Mouse (Mus musculus) heart, adult 10 weeks (tissue): ENCODE measurements around the gene Dhrs4. TPM values are rescaled to one million over a fixed set of nuclear protein-coding genes. Genes with fewer than 3 reads are reported as not detected.

Source experiments
- polyA plus RNA-seq: library from polyadenylated mRNA; stranded (reverse); fragments of 350-450 nt; fragmentation: Illumina TruSeq; extraction: RNeasy Lipid Tissue Mini Kit (QIAGEN cat#74804); gene quantifications from one replicate; pipeline ENCODE4 v1.2.3, GENCODE M21; 2014; ENCODE audit warnings: low read depth, low replicate concordance

Dhrs4 gene
- polyA plus RNA-seq, result 123 TPM

DNA sequence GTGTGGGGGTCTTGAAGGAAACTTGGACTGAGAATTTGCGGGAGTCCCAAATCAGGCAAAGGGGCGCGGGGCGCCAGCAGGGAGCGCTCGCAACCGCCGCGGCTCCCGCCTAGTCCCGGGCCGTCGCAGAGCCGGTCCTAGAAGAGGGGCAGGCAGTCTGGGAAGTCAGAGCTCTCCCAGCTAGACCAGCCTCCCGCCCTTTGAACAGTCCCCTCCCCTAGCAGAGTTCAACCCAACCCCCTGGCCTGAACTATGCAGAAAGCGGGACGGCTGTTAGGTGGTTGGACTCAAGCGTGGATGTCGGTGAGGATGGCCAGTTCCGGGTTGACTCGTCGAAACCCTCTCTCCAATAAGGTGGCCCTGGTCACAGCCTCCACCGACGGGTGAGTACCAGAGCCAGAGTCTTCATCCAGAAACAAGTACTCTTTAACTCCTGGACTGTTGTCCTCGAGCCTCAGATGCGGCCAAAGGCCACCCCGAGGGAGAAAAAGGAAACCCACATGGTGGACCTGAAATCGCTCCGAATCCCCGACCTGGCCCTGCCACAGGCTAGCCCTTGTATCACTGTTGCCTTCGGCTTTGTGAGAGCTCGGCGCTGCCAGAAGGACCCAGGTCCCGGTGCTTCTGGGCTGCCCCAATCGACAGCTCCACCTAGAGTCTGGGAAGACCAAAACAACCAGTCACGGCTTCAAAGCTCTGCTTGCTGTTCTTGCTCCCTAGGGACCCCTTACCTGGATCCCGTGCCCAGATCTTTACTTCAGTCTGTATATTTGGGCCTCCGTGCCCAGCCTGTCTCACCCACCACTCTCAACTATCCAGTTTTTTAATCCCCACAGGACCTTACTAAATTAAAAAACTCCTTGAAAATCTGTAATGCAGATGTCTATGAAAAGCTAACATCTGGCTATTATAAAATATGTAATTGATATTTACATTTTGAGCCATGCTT lies at the start of gene Dhrs4:
Gene Dhrs4, plus strand, starts transcription at position 108 of the 949 bp plus-strand sequence.

GRCm38 (mm10) chr14:55490361-55491201 lies 12.0 kb downstream of the Dhrs4 start, which contains the start of gene Carmil3:
Gene Carmil3, plus strand, starts transcription at chr14:55490651.

GRCm38 (mm10) chr14:55510125-55510731 lies 31.7 kb downstream of the Dhrs4 start, which contains the start of gene Cpne6:
Gene Cpne6, plus strand, starts transcription at chr14:55510445.

DNA sequence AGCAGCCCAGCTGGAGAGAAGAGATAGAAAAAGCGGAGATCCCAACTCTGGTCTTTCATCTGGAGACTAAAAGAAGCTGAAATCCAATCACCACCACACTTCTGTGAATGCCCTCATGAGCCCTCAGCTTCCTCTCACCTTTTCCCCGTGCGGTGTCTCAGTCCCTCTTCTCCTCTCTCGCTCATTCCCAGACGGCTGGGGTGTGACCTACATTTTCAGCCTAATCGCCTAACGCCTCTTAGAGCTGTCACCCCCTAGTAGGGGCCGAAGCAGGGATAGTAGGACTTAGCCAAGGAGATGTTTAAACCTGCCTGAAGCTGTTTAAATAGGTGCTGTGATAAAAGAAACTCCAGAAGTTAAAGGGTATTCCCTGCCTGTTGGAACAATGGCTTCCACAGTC lies 46.2 kb downstream of the Dhrs4 start, which contains the start of gene Nrl:
Gene Nrl, minus strand, starts transcription at position 197 of the 400 bp plus-strand sequence.

Other genes with a start within 250 kb of the Dhrs4 start
- 3.0 TPM for gene Carmil3, start 11.9 kb downstream of the Dhrs4 start, polyA plus RNA-seq
- not detected for gene Cpne6, start 31.7 kb downstream of the Dhrs4 start, polyA plus RNA-seq
- gene Nrl, start 46.2 kb downstream of the Dhrs4 start, polyA plus RNA-seq, result not detected
- 8.5 TPM for gene Pck2, start 61.5 kb downstream of the Dhrs4 start, polyA plus RNA-seq
- 175 TPM for gene Dcaf11, start 81.2 kb downstream of the Dhrs4 start, polyA plus RNA-seq
- not detected for gene A730061H03Rik, start 81.6 kb downstream of the Dhrs4 start, polyA plus RNA-seq
- gene Fitm1, start 96.9 kb downstream of the Dhrs4 start, polyA plus RNA-seq, result 182 TPM
- gene Psme1, start 99.4 kb downstream of the Dhrs4 start, polyA plus RNA-seq, result 165 TPM
- 51.3 TPM for gene Emc9, start 106.5 kb downstream of the Dhrs4 start, polyA plus RNA-seq
- gene Psme2, start 112.4 kb downstream of the Dhrs4 start, polyA plus RNA-seq, result 100 TPM
- 19.4 TPM for gene Rnf31, start 113.0 kb downstream of the Dhrs4 start, polyA plus RNA-seq
- gene Irf9, start 124.8 kb downstream of the Dhrs4 start, polyA plus RNA-seq, result 17.2 TPM
- gene Rec8, start 139.3 kb downstream of the Dhrs4 start, polyA plus RNA-seq, result 0.26 TPM
- 40.5 TPM for gene Ipo4, start 157.2 kb downstream of the Dhrs4 start, polyA plus RNA-seq
- gene Gm49378, start 159.1 kb downstream of the Dhrs4 start, polyA plus RNA-seq, result 2.1 TPM
- 38.9 TPM for gene Tm9sf1, start 165.0 kb downstream of the Dhrs4 start, polyA plus RNA-seq
- 0.45 TPM for gene Tssk4, start 171.4 kb downstream of the Dhrs4 start, polyA plus RNA-seq
- 61.1 TPM for gene Mdp1, start 181.8 kb downstream of the Dhrs4 start, polyA plus RNA-seq
- 16.2 TPM for gene Gmpr2, start 193.2 kb downstream of the Dhrs4 start, polyA plus RNA-seq
- gene Nedd8, start 193.4 kb downstream of the Dhrs4 start, polyA plus RNA-seq, result 153 TPM
- gene Tinf2, start 203.1 kb downstream of the Dhrs4 start, polyA plus RNA-seq, result 12.6 TPM
- gene Tgm1, start 235.2 kb downstream of the Dhrs4 start, polyA plus RNA-seq, result 0.21 TPM
- 15.7 TPM for gene Rabggta, start 243.5 kb downstream of the Dhrs4 start, polyA plus RNA-seq